Comparison of ENCODE assay signal across 1 mouse cellular context in genomic region chr7:118243453-118244385, GRCm38 (mm10).
TF ChIP-seq lines count a peak whose summit lies in the region.

Gene Smg1 (minus strand): TSS chr7:118243670.

TF ChIP-seq in CH12.LX, 34 proteins besides CTCF, POLR2A, EP300 and RAD21 (continued from another document):
- peak; percentile 25; the same call in 1 of the 2 replicates for TF ChIP-seq NRF1 (IDR thresholded peaks at IDR 0.05; ENCODE audit: low read depth, low read length)
- TF ChIP-seq ELF1 (IDR thresholded peaks at IDR 0.05; ENCODE audit: low read depth, low read length), result peak; percentile 59
- no peak for TF ChIP-seq JUN (IDR thresholded peaks at IDR 0.05; ENCODE audit: insufficient read depth, low read depth, low read length)
- no peak for TF ChIP-seq SMC3 (IDR thresholded peaks at IDR 0.05; ENCODE audit: low read depth, low read length)
- no peak for TF ChIP-seq ZNF384 (IDR thresholded peaks at IDR 0.05; ENCODE audit: low read depth, low read length)
- TF ChIP-seq MAFK (IDR thresholded peaks at IDR 0.05; ENCODE audit: insufficient replicate concordance, low read length), result no peak
- no peak for TF ChIP-seq UBTF (IDR thresholded peaks at IDR 0.05; ENCODE audit: low read depth, low read length)
- peak; percentile 78 for TF ChIP-seq ETS1 (conservative IDR thresholded peaks at IDR 0.05; ENCODE audit: low read depth, low read length)
- 0 out of 2 replicates have a peak, but pooled peaks have one; percentile 12 for TF ChIP-seq JUND (conservative IDR thresholded peaks at IDR 0.05; ENCODE audit: low read depth, low read length)
- TF ChIP-seq USF2 (conservative IDR thresholded peaks at IDR 0.05; ENCODE audit: low read depth, low read length), result no peak
- TF ChIP-seq MAZ (IDR thresholded peaks at IDR 0.05; ENCODE audit: low read depth, low read length), result peak; percentile 19; the same call in 1 of the 2 replicates
